Mouse (Mus musculus): ENCODE measurements at regions not wholly inside any gene's neighbourhood (a gene's known extent, or its start where the extent isn't known, plus 50 kb on each side); places are given as distances from the start of the nearest gene placed in this dataset.
A peak's percentile ranks its signal among the peaks of the same experiment; 100 is the strongest.

GRCm38 (mm10) chr17:59429189-59429588 lies 416.0 kb upstream of the Nudt12 start:
- no peak for DNase-seq (ENCODE audit: inconsistent ontology term)

GRCm38 (mm10) chr17:59421489-59421888 lies 408.3 kb upstream of the Nudt12 start:
- no peak for DNase-seq (ENCODE audit: inconsistent ontology term)

GRCm38 (mm10) chr17:59409315-59409714 lies 396.1 kb upstream of the Nudt12 start:
- DNase-seq (ENCODE audit: inconsistent ontology term) = no peak

GRCm38 (mm10) chr17:59404525-59404924 lies 391.4 kb upstream of the Nudt12 start:
- DNase-seq (ENCODE audit: inconsistent ontology term) = no peak

- no peak for DNase-seq (ENCODE audit: inconsistent ontology term)
Observed at GRCm38 (mm10) chr17:59397404-59397803, 384.2 kb upstream of the Nudt12 start.

DNA sequence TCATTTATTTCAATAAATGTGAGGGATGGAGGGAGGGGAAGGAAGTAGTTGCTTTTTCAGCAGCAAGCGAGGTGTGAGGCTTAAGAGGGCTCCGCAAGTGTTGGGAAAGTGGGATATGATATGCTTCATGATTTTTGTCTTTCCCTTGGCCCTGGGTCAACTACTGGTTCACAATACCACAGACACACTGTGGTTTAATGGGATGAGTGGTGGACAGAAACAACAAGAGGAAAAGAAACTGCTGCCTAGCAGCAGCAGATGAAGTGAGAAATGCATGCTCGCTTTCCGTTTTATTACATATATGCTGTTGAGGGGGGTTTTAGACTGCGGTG lies 369.9 kb upstream of the Nudt12 start:
- no peak for DNase-seq (ENCODE audit: inconsistent ontology term)

DNA sequence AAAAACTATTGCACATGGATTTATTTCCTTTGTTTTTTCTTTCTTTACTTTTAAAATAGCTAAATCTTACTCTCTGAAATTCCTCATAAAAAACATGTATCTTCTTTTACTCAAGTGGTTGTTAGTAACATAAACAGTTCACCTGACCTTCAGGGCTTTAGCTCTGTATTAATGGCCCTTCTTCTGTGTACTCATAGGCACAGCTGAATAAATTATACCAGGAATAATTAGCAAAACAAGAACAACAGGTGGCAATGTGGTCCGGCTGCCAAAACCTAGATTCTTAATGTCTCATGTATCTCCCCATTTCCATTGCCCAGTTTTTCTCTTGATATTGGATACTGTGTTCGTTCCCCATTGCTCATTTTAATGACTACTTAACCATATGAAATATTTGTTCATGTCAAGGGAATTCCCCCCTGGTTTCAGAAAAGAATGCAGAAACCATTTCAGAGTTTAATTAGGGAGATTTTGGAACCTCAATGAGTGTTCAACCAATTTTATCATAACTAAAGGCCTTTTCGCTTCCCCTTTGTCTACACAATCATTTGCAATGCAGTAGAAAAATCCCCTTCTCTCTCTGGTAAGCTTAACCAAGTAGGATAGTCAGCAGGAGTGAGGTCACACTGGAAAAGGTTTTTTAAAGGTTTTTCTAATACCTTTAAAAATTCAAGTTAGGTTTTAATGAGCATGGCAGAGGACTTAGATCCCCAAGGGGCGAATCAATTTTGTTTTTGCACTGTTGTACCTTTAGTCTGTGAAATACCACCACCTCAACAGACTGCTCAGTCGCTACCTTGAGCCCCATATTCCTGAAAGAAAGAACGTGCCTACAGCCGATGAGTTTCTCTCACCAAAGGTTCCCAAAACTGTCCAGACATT lies 369.3 kb upstream of the Nudt12 start:
- DNase-seq (ENCODE audit: inconsistent ontology term) = peak; percentile 82

- DNase-seq (ENCODE audit: inconsistent ontology term) = no peak
Observed at GRCm38 (mm10) chr17:59373505-59374106, 360.4 kb upstream of the Nudt12 start.

DNA sequence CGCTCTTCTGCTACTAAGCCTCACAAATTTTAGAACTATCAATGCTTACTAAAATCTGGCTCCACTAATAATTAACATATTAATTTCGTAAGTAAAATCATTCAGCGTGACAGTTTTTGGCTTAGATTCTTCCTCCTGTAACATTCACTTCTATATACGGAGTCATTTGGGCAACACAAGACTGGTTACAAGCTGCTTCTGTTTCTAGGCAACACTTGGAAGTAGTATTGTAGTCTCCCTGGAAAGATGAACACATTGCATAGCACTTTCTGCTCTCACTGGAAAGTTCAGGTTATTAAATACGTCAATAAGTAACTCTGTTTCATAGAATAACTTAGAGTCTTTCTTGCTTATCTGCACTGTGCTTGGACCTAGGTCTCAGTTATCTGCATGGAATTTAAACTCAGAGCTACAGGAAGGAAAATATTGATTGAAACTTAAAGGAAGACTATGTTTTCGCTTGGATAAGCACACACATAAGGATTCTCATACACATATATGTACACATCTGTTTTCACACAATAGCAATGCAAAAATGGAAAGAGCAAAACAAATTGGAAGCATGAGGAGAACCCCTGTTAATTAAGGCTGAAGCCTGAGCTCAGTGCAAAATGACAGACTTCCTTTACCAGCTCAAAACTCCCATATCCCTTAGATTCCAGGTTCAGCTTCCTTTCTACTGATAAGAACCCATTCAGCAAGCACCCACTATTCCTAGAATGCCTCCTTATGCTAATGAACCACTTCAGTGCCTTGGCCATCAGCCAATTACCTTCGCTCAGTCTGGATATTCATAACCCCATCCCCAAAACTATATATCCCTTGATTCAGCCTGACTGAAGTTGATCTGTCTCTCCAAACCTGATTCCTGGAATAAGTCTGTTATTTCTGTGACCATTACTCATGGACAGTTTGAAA lies 356.7 kb upstream of the Nudt12 start:
- DNase-seq (ENCODE audit: inconsistent ontology term) = no peak

DNA sequence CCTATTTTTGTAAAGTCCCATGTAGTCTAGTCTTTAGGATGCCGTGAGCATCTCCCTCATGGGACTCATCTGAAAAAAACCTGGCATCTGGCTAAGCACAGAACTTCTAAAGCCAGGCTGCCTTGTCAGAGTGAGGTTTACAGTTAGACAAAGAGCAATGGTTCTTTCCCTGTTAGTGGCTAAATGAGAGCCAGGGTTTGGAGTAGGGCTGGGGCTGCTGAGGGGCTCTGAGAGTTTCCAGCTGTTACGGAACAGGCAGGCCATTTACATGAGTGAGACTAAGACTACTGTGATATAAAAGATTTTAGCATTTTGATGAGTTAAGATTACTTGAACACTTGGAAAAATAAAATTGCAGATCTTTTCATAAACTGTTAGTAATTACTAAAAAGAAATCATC lies 352.2 kb upstream of the Nudt12 start:
- DNase-seq (ENCODE audit: inconsistent ontology term) = no peak

- DNase-seq (ENCODE audit: inconsistent ontology term) = no peak
Observed at GRCm38 (mm10) chr17:59362110-59362509, 348.9 kb upstream of the Nudt12 start.

DNA sequence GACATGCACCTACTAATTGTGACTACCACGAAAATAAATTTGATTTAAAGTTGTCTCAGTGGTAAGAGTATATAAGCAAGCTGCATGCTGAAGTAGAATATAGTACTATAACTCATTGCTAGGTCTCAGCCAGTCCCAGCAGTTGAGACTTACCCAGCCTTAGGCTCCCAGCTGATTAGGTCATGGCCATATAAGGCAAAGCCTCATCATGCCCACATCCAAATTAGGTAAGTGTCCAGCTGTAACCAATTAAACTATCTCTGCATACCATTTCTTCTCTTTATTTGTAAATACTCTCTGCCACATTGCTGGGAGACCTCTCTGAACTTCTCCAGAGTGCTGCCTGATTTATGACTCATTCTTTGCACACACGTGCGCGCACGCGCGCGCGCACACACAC lies 347.9 kb upstream of the Nudt12 start:
- no peak for DNase-seq (ENCODE audit: inconsistent ontology term)

DNA sequence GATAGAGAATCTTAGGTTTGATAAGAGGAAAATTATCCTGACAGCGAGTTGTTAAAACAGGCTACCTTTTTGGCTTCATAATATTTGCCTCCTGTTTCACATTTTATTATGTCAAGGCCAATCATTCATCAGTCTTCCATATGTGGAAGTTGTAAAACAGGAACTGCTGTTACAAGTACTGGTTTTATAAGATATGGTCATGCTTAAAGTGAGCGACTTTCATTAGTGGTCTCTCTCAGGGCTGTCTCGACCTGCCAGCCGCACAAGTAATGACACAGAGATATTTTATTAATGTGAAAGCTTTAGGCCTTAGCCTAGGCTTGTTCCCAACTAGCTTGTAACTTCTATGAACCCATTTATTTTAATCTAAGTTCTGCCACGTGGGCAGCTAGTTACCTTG lies 346.3 kb upstream of the Nudt12 start:
- DNase-seq (ENCODE audit: inconsistent ontology term) = no peak

DNA sequence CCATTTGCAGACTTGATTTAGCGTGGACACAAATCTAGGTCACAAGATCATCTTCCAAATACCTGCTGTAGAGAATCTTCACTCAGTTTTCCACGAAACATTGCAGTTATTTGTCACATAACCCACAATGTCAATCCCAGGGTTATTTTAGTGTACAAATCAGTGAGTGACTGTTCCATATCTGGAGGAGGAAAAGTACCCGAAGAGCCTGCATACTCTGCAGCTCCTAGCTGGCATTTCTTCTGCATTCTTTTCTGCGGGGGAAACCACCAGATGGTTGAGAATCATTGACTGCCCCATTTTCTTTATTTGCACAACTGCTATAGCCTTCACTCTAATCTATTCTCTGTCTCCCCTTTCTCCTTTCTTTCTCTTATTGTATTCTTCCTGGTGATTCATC lies 332.4 kb upstream of the Nudt12 start:
- peak; percentile 72 for DNase-seq (ENCODE audit: inconsistent ontology term)

DNA sequence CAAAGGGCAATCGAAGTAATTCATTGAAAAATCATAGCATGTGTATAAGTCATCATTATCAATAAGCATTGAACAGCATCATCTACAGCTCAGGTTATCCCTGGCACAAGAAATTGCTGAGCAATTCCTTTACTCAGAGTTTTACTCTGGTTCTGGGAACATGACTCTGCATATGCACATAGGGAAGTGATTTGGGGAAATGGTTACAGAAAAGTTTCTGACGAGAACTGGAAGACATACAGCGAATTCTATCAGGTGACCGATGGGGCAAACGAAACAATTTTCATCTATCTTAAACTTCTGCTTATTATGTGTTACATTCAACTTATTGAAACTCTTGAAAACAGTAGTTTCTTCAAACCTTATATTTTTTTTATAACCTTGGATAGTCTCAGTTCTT lies 284.8 kb upstream of the Nudt12 start:
- DNase-seq (ENCODE audit: inconsistent ontology term) = no peak

GRCm38 (mm10) chr17:59281364-59281763 lies 268.2 kb upstream of the Nudt12 start:
- peak; percentile 16 for DNase-seq (ENCODE audit: inconsistent ontology term)

DNA sequence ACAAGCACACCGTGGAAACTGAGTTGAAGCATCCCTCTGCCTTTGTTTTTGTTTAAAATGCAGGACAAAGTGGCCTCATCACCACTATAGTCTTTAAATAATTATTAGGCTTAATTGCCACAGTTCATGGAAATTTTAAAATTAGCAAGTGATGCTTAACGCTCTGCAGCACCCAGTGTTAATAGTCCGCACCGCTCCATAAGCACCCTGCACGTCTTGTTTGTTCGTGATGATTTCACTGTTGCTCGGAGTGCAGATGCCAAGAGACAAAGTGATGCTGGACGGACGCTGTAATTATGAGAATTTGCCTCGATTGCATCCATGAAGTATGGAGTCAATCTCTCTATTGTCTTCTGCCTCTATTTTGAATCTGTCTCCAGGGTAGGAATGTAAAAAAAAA lies 266.6 kb upstream of the Nudt12 start:
- no peak for DNase-seq (ENCODE audit: inconsistent ontology term)

GRCm38 (mm10) chr17:59269613-59270012 lies 256.4 kb upstream of the Nudt12 start:
- peak; percentile 90 for DNase-seq (ENCODE audit: inconsistent ontology term)

GRCm38 (mm10) chr17:59249000-59249399 lies 235.8 kb upstream of the Nudt12 start:
- no peak for DNase-seq (ENCODE audit: inconsistent ontology term)

GRCm38 (mm10) chr17:59232251-59232650 lies 219.1 kb upstream of the Nudt12 start:
- DNase-seq (ENCODE audit: inconsistent ontology term) = no peak

Measured in Muller cell, postnatal 12 days (primary cell).